Mouse (Mus musculus) spleen, embryonic (tissue): ENCODE data around the gene Pramel6.
"Not testable (repeated sequence)": the region's sequence is repeated elsewhere in the genome, so short reads cannot be mapped to it uniquely, and the experiment has no call there.

Experiments used
- CTCF ChIA-PET: fragments of 350-600 bp; sonication (Branson Sonifier 250); formaldehyde crosslinking; loops from one replicate; lab custom pipeline; 2022; lab: Charles Lee

The Pramel6 gene

GRCm38 (mm10) chr2:87506265-87506664 lies at the start of gene Pramel6:
Gene Pramel6, plus strand, starts transcription at chr2:87506565.
- CTCF ChIA-PET = no interaction called here

- CTCF ChIA-PET = no interaction called here
Measured at GRCm38 (mm10) chr2:87461769-87462168, 44.6 kb upstream of the Pramel6 start.

GRCm38 (mm10) chr2:87480207-87480606 lies 26.2 kb upstream of the Pramel6 start:
- CTCF ChIA-PET = interaction anchor here (0.7 kb wide), 1 partner anchor 1286 kb away, joined by 10 read pairs; no protein-coding TSS in a partner anchor

GRCm38 (mm10) chr2:87481158-87481557 lies 25.2 kb upstream of the Pramel6 start:
- CTCF ChIA-PET = no interaction called here

- CTCF ChIA-PET = no interaction called here
Measured at GRCm38 (mm10) chr2:87482276-87482675, 24.1 kb upstream of the Pramel6 start.

GRCm38 (mm10) chr2:87496993-87497392 lies 9.4 kb upstream of the Pramel6 start, which contains the start of gene Pramel7:
Gene Pramel7, minus strand, starts transcription at chr2:87497093.
- CTCF ChIA-PET = not testable (repeated sequence)

- CTCF ChIA-PET = no interaction called here
Measured at GRCm38 (mm10) chr2:87515046-87515445, 8.7 kb downstream of the Pramel6 start.

GRCm38 (mm10) chr2:87515457-87516060 lies 9.2 kb downstream of the Pramel6 start:
- CTCF ChIA-PET = no interaction called here

GRCm38 (mm10) chr2:87516581-87516980 lies 10.2 kb downstream of the Pramel6 start:
- CTCF ChIA-PET = no interaction called here

GRCm38 (mm10) chr2:87520651-87521050 lies 14.3 kb downstream of the Pramel6 start:
- CTCF ChIA-PET = no interaction called here

GRCm38 (mm10) chr2:87525899-87526616 lies 19.7 kb downstream of the Pramel6 start:
- CTCF ChIA-PET = not testable (repeated sequence)

GRCm38 (mm10) chr2:87531496-87531895 lies 25.1 kb downstream of the Pramel6 start, which contains the start of gene Olfr153:
Gene Olfr153, plus strand, starts transcription at chr2:87531796.
- CTCF ChIA-PET = no interaction called here

GRCm38 (mm10) chr2:87534826-87535225 lies 28.5 kb downstream of the Pramel6 start:
- CTCF ChIA-PET = no interaction called here

- CTCF ChIA-PET = no interaction called here
Measured at GRCm38 (mm10) chr2:87545442-87545841, 39.1 kb downstream of the Pramel6 start, which contains the start of gene Olfr1128. Gene Olfr1128, minus strand, starts transcription at chr2:87545542.
